Mouse (Mus musculus) kidney, adult 2 months (tissue): ENCODE measurements at regions not wholly inside any gene's neighbourhood (a gene's known extent, or its start where the extent isn't known, plus 50 kb on each side); places are given as distances from the start of the nearest gene placed in this dataset.

Experiments
- CTCF ChIP-seq: fragments of 200-500 bp; conservative IDR thresholded peaks from 2 replicates; pipeline ENCODE4 v1.5.1; 2011; ENCODE audit warnings: low read depth, mild to moderate bottlenecking, control low read depth, low read length, moderate library complexity, mixed read lengths; ENCODE audit not compliant: insufficient read depth, insufficient read length
- POLR2A ChIP-seq: fragments of 200-500 bp; IDR thresholded peaks from one replicate; pipeline ENCODE4 v1.6.1; 2011; ENCODE audit warnings: low read depth, low read length, control low read depth

DNA sequence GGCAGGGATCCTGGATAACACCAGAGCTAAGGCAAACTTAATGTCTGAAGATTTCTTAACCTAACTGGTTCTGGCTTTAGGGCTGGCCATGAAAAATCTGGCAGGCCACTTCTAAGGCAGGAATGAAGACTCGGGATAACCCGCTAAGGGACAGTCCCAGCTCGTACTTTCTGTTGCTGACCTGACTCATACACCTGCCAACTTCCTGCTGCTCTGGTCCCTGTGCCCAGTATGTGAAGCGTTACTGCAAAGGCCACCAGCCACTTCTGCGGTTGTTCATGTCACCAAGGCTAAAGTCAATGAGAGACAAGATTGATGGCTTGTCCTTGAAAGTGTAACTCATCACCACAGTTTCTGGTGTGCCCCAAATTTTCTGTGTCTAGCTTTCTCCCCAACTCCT lies 125.3 kb upstream of the Arid1b start:
- TF ChIP-seq POLR2A (no peak), CTCF (no peak)
